Mouse (Mus musculus) E14TG2a.4 (cell line): Measurements from ENCODE around the gene Ero1l.

Experiments used
- CTCF ChIP-seq: conservative IDR thresholded peaks from 2 replicates; pipeline ENCODE4 v1.5.1; 2014; ENCODE audit warnings: low read length
- NANOG ChIP-seq: IDR thresholded peaks from 2 replicates; pipeline ENCODE4 v1.6.1; 2014; ENCODE audit warnings: borderline replicate concordance, low read length, mixed read lengths
- POU5F1 ChIP-seq: IDR thresholded peaks from 2 replicates; pipeline ENCODE4 v1.6.1; 2014; ENCODE audit warnings: low read length, borderline replicate concordance

DNA sequence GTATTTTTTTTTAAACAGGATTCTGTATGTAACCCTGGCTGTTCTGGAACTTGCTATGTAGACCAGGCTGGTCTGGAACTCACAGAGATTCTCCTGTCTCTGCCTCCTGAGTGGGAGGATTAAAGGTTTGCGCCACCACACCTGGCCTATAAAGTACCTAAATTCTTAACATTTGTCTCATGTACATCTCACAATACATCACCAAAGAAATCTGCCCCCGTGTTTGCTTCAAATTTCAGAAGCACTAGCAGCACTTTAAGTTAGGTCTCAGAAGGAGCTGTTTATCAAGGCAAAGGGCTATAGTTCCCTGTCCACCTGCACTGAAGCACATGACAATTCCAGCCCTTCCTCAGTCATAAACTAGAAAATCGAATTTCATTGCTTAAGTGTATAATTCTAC, 36.5 kb downstream of the Ero1l start:
- TF ChIP-seq CTCF, result no peak
- TF ChIP-seq NANOG, result no peak
- no peak for TF ChIP-seq POU5F1
